Mouse (Mus musculus): ENCODE results near the gene Kbtbd2. TPM values are rescaled to one million over a fixed set of nuclear protein-coding genes. Genes with fewer than 3 reads are reported as not detected.

The Kbtbd2 gene
- total RNA-seq, 2 experiments from 2014 or later = 19.0 to 20.1 TPM

DNA sequence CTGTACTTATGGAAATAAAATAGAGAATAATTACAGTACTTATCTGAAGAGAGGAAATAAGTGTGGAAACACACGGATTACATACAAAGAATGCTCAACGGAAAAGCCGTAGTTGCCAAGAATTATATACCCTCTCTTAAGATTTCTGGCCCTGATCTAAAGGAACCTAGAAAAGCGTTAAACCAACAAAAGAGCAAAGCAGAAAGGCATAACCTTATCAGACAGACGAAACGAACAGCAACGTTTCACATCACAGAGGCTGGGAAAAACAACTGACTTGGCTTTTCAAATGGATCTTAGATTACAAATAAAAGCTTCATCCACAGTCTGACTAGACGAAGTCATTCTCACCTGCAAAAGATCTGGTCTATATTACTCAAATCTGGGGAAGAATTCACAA is 1.4 kb downstream of the Kbtbd2 start:
- intact Hi-C loops (cut with DNase I; ENCODE audit: low total_unique reads) = no loop called here
- no peak for DNase-seq

DNA sequence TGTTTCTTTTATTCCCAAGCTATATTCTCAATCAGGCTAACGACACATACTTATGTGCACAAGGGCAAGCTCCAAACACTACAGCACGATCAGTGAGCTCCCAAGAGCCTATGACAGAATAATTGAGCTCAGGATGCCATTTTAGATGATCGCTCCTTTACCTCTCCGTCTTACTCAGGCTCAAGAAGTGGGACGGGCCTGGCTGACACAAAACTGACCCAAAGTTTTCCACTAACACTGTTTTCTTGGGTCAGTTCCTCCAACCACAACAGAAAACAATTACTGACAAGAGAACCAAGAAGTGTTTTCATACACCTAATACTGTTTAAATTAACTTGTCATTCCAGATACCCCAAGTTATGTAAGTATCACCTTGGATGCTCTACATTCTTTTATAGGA is 2.8 kb downstream of the Kbtbd2 start:
- DNase-seq = no peak
- intact Hi-C loops (cut with DNase I; ENCODE audit: low total_unique reads) = no loop called here

DNA sequence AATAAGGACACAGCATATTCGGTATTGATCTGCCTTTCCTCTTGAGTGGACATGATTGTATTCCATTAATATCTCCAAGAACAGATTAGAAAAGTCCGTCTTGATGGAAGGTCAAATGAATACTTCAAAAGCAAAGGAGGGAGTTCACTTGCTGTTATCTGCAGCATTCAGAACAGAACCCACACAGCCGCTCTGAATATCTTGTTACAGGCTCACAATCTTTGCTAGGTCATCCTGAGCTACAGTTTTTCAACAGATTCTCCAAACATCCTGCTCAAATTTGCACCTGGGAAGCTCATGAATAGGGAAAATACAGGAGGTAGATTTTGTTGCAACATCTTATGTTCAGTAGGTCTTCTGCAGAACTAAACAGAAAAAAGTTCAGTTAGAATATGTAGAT is 8.3 kb downstream of the Kbtbd2 start:
- intact Hi-C loops (cut with DNase I; ENCODE audit: low total_unique reads) = no loop called here

DNA sequence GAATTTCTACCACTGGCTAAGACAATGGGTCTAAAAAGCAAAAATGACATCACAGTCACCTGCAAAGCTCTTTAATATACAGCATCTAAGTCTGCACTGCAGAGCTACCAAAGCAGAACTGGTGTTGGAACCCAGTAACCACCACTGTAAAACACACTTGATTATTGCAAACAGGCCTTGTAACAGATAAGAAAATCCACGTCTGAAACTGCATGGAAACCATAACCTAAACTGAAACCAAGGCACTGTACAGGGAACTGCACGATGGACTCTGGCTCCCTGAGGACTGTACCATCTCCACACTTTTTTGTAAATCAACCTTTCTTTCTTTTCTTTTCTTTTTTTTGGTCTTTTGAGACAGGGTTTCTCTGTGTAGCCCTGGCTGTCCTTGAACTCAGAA is 9.9 kb downstream of the Kbtbd2 start:
- intact Hi-C loops (cut with DNase I; ENCODE audit: low total_unique reads) = no loop called here
- no peak for DNase-seq

More for the DNA sequence above, 8.3 kb downstream of the Kbtbd2 start:
- no peak for DNase-seq

DNA sequence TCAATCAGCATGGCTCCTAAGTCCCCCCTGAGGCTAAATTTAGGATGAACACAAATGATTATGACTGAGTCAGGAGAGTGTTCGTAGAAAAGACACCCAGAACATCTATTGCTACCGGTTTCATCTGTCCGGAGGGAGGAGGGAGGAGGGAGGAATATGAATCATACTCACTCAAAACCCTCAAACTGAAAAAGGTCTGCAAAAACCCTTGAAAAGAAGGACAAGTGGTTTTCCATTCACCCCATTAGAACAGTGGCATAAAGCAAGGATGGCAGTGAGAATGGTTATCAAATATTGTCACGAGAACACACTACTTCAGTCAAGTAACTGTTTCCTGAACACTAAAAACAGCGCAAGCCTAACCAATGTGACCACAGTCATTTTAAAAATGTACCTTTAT is 12.5 kb downstream of the Kbtbd2 start:
- DNase-seq = no peak
- intact Hi-C loops (cut with DNase I; ENCODE audit: low total_unique reads) = no loop called here

DNA sequence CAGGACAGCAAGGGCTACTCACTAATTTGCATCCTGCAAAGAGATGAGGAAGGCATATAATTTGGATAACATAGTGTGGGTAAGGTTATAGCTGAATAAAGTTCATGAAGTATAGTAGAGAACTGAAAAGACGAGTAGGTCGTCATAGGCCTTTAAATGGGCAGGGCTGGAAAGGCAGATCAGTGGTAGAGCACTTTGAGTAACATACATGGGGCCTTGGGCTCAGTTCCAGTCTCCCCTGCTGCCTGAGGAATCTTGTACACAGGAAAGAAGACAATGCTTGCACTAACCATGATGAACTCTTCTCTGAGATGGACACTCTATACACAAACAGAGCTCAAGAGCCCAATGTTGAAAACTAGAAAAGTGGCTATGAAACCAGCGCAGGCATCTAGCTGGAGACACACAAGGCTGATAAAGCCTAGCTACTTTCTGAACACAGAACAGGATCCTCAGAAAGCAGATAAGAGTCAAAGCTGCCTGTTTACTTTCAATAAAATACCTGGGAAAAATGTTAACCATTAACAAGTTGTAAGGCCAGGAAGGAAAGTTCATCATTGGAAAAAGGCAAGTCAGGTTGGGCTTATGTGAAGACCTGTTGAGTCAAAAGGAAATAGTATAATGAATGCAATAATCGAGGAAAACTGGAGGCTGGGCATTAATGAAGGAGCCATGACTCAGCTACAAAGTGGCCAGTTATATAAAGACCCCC is 13.9 kb downstream of the Kbtbd2 start:
- DNase-seq = no peak
- intact Hi-C loops (cut with DNase I; ENCODE audit: low total_unique reads) = no loop called here

DNA sequence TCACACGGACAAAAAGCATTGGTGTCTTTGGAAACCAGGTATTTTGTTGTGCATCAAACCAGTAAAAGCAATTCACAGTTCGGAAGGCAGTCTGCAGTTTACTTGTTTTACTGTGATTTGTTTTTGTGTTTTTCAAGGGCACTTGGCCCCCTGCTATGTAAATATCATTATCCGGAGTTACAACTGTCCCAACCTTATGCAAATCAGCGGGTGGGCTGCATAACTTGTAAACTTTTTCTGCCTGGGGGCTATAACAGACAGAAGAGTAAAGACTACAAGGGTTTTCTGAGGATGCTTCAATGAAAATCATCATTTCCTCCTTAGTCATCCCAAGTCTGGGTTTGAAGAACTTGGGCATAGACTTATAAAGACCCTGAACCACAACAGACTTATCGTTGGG is 18.0 kb downstream of the Kbtbd2 start:
- no peak for DNase-seq
- intact Hi-C loops (cut with DNase I; ENCODE audit: low total_unique reads) = no loop called here

DNA sequence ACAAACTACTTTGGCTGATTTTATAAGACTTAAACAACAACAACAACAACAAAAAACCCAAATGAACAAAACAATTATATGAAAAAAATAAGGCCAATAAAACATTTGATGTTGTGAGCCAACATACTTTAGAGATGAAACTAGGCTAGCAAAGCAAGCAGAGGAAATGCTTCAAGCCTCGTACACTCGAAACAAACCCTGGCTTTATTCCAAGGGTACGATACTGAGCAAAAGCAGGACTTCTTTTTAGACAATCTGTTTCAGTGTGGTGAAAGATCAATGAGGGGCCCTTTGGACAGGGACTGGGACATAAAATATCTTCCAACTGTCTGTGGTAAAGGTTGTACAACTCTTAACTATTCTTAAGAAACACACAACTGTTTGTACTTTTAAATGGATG is 21.8 kb downstream of the Kbtbd2 start:
- DNase-seq = no peak
- intact Hi-C loops (cut with DNase I; ENCODE audit: low total_unique reads) = no loop called here

DNA sequence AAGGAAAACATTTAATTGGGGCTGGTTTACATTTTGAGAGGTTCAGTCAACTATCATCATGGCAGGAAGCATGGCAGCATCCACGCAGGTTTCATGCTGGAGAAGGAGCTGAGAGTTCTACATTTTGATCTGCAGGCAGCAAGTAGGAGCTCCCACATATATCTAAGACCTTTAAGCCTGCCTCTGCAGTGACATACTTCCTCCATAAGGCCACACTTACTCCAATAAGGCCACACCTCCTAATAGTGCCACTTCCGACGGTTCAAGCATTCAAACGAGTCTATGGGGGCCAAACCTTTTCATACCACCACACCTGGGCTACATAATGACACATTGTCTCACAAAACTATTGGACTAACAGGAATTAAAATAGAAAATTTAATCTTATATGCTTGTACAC is 31.9 kb downstream of the Kbtbd2 start:
- DNase-seq = no peak
- intact Hi-C loops (cut with DNase I; ENCODE audit: low total_unique reads) = no loop called here

DNA sequence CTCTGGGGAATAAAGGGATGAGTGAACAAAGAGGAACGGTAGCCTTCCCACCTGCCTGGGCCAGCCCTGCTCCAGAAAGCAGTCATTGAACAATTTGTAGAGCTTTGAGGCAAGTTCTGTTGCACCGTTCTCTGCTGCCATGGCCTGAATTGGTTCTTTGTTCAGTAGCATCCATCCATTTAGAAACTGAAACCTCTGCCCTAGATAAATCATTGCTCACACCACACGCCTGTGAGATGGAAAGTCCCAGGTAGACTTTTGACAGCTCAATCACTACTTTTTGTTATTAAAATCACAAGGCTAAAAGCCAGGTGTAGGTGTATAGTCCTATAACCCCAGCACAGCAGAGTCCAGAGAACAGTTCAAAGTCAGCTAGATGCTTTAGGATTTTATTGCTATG is 32.3 kb downstream of the Kbtbd2 start:
- intact Hi-C loops (cut with DNase I; ENCODE audit: low total_unique reads) = no loop called here
- DNase-seq = no peak

DNA sequence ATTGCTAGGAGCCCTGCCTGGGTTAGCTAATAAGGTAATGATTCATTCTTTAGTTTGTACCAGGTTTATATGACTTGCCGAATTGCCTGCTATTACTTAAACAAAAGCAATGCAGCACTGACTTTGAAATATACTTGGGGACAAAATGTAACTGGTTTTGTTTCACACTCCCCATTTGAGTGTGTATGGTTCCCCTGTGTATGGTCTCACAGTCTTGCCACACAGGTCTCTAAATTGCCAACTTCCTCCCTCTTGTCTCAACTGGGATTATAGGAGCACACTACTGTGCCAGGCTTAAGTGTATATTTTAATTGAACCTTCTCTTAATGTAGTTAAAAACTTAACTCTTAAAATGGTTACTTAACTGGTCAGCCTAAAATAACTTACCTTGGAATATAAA is 38.3 kb downstream of the Kbtbd2 start:
- intact Hi-C loops (cut with DNase I; ENCODE audit: low total_unique reads) = no loop called here

DNA sequence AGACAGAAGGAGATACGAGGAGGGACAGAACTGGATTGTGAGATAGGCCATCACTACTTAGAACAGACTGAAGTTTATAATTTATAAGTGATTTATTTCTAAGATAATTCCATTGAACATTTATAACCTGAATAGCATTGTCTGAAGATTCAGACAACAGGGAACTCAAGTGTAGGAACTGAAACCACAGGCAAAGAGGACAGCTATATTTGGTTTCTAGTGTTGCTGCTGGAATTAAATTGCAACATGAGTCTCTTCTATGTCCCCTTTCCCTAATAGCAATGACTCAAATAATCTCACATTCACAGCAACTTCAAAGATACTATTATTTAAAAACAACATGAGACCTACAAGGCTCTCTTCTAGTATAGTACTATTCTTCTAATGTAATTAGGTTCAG is 41.5 kb downstream of the Kbtbd2 start:
- intact Hi-C loops (cut with DNase I; ENCODE audit: low total_unique reads) = no loop called here
- no peak for DNase-seq

More for the DNA sequence above, 38.3 kb downstream of the Kbtbd2 start:
- DNase-seq = no peak

DNA sequence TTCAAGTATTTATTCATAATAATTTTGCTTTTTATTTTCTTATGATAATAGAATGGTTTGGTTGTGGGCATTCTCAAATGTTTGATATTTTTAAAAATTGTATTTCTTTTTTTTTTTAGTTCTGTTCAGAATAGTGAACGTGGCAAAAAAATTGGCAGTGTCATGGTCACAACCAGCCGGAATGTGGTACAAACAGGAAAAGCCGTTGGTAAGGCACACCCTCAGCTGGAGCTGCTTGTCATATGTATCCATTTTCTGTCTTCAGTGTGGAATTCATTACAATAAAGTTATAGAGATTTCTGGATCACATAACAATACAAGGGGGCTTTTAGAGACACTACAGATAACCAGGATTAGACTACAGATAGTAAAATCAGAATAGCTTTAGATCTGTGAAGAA is 43.9 kb downstream of the Kbtbd2 start:
- intact Hi-C loops (cut with DNase I; ENCODE audit: low total_unique reads) = no loop called here
- DNase-seq = no peak

DNA sequence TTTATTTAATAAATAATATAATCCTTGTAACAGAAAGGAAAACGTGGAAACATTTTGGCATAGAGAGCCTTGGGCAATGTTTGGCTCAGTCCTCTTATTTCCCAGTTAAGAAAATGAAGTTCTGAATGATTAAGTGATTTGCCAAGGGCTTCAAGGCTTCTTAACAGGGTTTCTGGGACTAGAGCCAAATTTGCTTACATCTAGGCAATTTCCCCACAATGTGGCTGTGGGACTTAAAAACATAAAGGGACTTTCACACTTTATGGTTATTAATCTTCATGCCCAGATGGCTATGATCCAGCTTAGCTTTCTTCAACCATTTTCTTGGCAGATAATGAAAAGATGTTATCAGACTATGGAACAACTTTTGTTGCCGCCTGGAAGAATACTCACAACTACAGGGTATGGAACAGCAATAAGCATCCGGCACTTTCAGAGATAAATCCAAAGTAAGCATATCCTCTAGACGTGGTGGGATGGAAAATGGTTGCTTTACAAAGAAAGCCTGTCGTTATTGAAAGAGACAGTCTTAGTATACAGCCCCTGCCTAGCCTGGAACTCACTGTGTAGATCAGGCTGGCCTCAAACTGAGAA is 51.6 kb downstream of the Kbtbd2 start:
- intact Hi-C loops (cut with DNase I; ENCODE audit: low total_unique reads) = no loop called here
- DNase-seq = no peak

DNA sequence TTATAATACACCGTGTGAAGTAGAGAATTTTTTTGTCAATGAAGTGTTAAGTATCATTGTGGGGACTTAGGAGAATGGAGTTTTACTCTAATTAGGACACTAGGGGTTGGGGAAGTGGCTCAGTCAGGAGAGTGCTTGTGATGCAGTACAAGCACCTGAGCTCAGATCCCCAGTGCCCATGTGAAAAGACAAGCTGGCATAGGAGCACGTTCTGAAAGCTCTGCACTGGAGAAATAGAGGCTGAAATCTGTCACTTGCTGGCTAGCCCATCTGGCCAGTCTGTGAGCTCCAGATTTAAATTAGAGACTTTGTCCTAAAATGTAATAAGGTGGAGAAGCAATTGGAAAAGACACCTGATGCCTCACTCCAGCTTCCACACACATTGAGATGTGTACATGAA is 65.1 kb downstream of the Kbtbd2 start:
- no peak for DNase-seq
- intact Hi-C loops (cut with DNase I; ENCODE audit: low total_unique reads) = no loop called here

Other genes starting within 250 kb of the Kbtbd2 start
- 1 to 10 TPM in 1 of 2 experiments, under 1 TPM in 1; 0.91 to 1.0 TPM for gene Pde1c, start 228.7 kb downstream of the Kbtbd2 start, total RNA-seq (2021)
- 10 to 100 TPM; 15.9 to 17.0 TPM for gene Lsm5, start 93.1 kb downstream of the Kbtbd2 start, total RNA-seq (2021)
- 1 to 10 TPM; 3.8 to 4.9 TPM for gene Avl9, start 82.9 kb downstream of the Kbtbd2 start, total RNA-seq (2021)
- 10 to 100 TPM; 78.4 to 90.1 TPM for gene Fkbp9, start 34.2 kb upstream of the Kbtbd2 start, total RNA-seq (2021)
- 10 to 100 TPM; 53.9 to 58.8 TPM for gene Nt5c3, start 126.1 kb upstream of the Kbtbd2 start, total RNA-seq (2021)
- under 1 TPM; 0.10 to 0.18 TPM for gene Vmn1r4, start 126.2 kb upstream of the Kbtbd2 start, total RNA-seq (2021)
- gene Vmn1r5, start 172.5 kb upstream of the Kbtbd2 start, total RNA-seq (2021) = not detected
- not detected for gene Vmn1r6, start 199.4 kb upstream of the Kbtbd2 start, total RNA-seq (2021)
- gene Vmn1r7, start 227.5 kb upstream of the Kbtbd2 start, total RNA-seq (2021) = not detected
- not detected for gene Vmn1r8, start 234.5 kb upstream of the Kbtbd2 start, total RNA-seq (2021)